Mouse (Mus musculus): ENCODE measurements around the gene Gm45062.

- TF ChIP-seq POLR2A (IDR thresholded peaks at IDR 0.05; ENCODE audit: borderline replicate concordance, extremely low read depth, low read depth, low read length) (peak; percentile 72; the same call in 1 of the 2 replicates), CTCF (IDR thresholded peaks at IDR 0.05; ENCODE audit: insufficient read depth, low read length) (no peak)
Measured at GRCm38 (mm10) chr6:8508883-8509536, 249.8 kb downstream of the Gm45062 start.
